Mouse (Mus musculus): ENCODE results near the gene Paxx. TPM values are rescaled to one million over a fixed set of nuclear protein-coding genes. Genes with fewer than 3 reads are reported as not detected.

The Paxx gene
- polyA plus RNA-seq, 1 experiment from 2014 or later, result 85.7 TPM

DNA sequence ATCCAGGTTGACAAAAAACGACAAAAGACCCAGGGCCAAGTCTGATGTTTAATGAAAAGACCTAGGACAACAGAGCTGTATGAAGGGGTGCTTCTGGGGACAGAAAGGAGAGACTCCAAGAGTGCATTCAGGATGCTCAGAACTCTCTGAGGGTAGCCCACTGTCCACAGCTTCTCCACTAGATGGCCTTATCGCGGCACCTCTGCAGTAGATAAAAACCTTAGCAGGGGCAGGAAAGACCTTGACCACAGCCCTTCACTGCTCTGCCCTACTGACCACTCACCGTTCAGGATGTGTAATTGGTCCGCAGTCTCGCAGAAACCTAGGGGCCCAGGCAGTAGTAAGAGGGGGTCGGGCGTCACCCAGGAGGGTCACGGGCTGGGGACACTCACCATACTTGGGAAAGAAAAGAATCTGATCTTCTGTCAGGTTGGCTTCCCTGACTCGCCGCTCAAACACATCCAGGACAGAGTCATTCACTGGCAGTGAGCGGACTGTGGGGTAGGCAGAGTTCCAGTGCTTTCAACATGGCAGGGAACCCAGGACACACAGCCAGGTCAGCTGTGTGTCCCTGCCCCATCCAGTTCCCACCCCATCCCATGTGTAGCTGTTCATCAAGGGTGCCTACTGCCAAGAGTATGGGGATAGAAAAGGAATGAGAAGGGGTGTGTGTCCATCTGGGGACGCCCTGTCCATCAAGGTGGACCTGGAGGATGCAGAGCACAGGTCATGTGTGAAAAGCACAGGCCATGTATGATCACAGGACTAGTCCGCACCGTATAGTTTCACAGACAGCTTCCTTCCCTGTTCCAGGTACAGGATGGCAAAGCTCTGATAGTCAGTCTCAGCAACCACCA is 38.0 kb upstream of the Paxx start:
- 74% methylated on average over 15 of the region's 15 CpGs for WGBS
- Histone ChIP-seq H3K36me3 (peaks cover 15% of the 10 kb centered on the region), H3K4me2 (replicated peaks) (no peak overlapping the region), H3K4me3 (replicated peaks) (no peak overlapping the region), H3K27ac (no peak overlapping the region), H3K27me3 (no peaks in the 10 kb centered on the region), H3K9ac (replicated peaks) (no peak overlapping the region), H3K4me1 (replicated peaks) (peaks cover 17% of the 10 kb centered on the region), H3K9me3 (no peaks in the 10 kb centered on the region)
- no peak for ATAC-seq

DNA sequence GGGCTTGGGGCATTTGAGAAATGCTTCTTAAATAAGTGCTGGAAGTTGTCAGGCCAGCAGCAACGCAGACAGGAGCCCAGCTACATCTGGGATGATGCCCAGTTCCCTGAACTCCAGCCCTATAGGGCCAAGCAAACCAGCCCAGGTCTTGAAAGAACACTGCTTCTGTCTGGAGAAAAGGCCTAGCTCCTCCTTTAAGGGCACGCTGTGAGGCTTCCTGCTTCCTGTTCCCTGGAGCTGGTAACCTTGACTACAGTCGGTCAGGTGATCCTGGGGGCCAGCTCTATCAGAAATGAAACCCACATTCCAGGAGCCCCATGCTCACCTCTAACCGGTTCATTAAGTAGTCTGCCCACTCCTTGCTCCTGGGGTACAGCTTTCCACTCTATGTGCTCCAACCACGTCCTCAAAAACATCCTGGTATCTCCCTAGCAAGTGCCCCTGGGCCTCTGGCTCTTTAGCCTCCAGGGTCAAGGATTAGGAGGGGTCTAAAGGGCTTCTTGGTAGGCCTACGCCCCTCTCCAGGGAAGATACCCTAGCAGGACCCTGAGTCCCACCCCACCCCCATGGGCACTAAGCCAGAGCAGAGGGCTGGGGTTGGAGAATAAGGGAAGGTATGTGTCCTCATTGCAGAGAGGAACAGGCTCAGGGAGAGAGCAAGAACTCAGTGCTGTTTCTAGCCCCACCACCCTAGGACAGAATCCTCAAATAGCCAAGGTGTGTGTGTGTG is 37.1 kb upstream of the Paxx start:
- no peaks in the 10 kb centered on the region for H3K27me3 ChIP-seq
- no peak overlapping the region for H3K4me2 ChIP-seq (replicated peaks)
- peaks cover 17% of the 10 kb centered on the region for H3K4me1 ChIP-seq (replicated peaks)
- H3K36me3 ChIP-seq, result peaks cover 6% of the 10 kb centered on the region
- WGBS, result 70% methylated on average over 6 of the region's 6 CpGs
- no peak overlapping the region for H3K27ac ChIP-seq
- H3K4me3 ChIP-seq (replicated peaks), result no peak overlapping the region
- no peak overlapping the region for H3K9ac ChIP-seq (replicated peaks)
- ATAC-seq, result no peak
- no peaks in the 10 kb centered on the region for H3K9me3 ChIP-seq

DNA sequence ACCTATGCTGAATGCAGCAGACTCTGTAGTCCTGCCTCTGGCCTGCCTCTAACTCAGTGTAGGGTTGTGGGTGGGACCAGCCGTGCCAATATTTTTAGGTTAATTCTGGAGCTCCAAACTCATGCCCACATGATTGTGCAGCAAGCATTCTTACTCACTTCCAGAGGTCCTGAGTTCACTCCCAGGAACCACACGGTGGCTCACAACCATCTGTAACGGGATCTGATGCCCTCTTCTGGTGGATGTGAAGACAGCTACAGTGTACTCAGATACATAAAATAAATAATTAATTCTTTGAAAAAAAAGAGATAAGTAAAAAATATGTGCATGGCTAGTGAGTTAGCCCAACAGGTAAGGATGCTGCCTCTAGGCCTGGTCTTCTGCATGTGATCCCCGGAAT is 35.6 kb upstream of the Paxx start:
- Histone ChIP-seq H3K9ac (replicated peaks) (no peak overlapping the region), H3K36me3 (no peaks in the 10 kb centered on the region), H3K4me1 (replicated peaks) (peaks cover 7% of the 10 kb centered on the region), H3K9me3 (no peaks in the 10 kb centered on the region), H3K4me3 (replicated peaks) (no peak overlapping the region), H3K4me2 (replicated peaks) (no peak overlapping the region), H3K27ac (no peak overlapping the region), H3K27me3 (no peaks in the 10 kb centered on the region)
- WGBS, result 47% methylated on average over 4 of the region's 4 CpGs
- no peak for ATAC-seq

DNA sequence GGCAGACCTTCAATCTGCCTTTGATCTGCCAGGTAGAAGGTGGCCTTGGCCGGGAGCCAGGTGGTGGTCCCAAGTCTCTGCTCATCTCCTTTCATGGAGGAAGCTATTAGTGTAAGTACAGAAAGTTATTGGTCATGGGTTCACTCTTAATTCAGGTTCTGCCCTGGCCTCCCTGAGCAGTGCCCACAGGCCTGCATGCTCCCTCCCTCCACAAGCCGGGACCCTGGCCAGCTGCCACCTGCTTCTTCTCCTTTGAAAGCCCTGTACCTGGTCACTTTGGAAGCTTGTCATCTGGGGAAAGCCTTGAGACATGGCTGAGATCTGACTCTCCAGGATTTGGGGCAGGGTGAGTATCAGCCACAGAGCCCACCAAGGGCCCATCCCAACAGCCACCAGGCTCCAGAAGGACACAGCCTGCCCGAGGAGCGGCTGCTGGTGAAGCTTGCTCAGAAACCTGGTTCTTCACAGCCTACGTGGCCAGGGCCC is 32.6 kb upstream of the Paxx start, which contains the start of gene Lcn12:
Gene Lcn12, minus strand, starts transcription at position 436 of the 486 bp plus-strand sequence.
- 89% methylated on average over 5 of the region's 5 CpGs for WGBS
- Histone ChIP-seq H3K27ac (no peak within 1 kb of the TSS), H3K4me3 (replicated peaks) (no peak within 1 kb of the TSS), H3K9me3 (no peaks in the 10 kb centered on the region), H3K4me2 (replicated peaks) (no peak within 1 kb of the TSS), H3K9ac (replicated peaks) (no peak within 1 kb of the TSS), H3K4me1 (replicated peaks) (no peaks in the 10 kb centered on the region), H3K36me3 (no peaks in the 10 kb centered on the region), H3K27me3 (no peaks in the 10 kb centered on the region)
- ATAC-seq, result no peak

DNA sequence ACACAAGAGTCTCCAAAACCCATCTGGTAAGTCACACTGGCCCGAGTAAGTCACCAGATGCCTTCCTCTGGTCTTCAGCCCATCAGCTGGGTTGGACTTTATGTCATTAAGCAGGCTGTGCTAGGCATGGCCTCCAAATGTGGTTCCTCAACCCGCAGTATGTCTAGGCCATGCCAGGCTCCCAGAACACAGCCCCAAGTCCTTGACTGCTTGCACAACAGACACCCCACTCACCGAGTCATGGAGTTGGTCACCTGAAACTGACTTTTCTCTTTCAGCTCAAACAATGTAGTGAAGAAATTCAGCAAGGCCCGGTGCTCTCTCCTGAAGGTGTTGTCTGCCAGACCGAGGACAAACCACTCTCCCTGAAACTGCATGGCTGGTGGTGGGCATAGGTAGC is 32.1 kb upstream of the Paxx start:
- Histone ChIP-seq H3K27ac (no peak overlapping the region), H3K9me3 (no peaks in the 10 kb centered on the region), H3K27me3 (0 out of 2 replicates have a peak, but pooled peaks cover 3% of the 10 kb centered on the region), H3K4me3 (replicated peaks) (no peak overlapping the region), H3K4me1 (replicated peaks) (no peaks in the 10 kb centered on the region), H3K4me2 (replicated peaks) (no peak overlapping the region), H3K9ac (replicated peaks) (no peak overlapping the region), H3K36me3 (no peaks in the 10 kb centered on the region)
- 81% methylated on average over 5 of the region's 5 CpGs for WGBS
- no peak for ATAC-seq

DNA sequence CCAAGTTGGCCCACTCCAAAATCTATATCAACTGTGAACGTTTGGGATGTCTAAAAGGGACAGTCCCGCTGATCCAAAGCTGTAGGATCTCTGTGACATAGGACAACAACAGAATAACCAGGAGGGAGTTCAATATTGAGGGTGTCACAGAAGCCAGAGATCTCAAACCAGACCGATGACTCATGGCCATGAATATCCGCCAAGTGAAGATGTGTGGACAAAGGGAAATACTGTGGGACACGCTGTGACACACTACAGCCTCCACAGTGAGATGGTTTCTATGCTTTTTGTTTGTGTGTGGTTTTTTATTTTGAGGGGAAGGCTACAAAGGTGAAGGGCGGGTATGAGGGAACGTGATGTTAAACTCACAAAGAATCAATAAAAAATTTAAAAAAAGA is 27.8 kb upstream of the Paxx start:
- Histone ChIP-seq H3K4me3 (replicated peaks) (no peak overlapping the region), H3K9ac (replicated peaks) (no peak overlapping the region), H3K36me3 (no peaks in the 10 kb centered on the region), H3K27ac (no peak overlapping the region), H3K27me3 (0 out of 2 replicates have a peak, but pooled peaks cover 3% of the 10 kb centered on the region), H3K4me1 (replicated peaks) (no peaks in the 10 kb centered on the region), H3K9me3 (no peaks in the 10 kb centered on the region), H3K4me2 (replicated peaks) (no peak overlapping the region)
- 84% methylated on average over 7 of the region's 7 CpGs for WGBS
- ATAC-seq, result no peak

DNA sequence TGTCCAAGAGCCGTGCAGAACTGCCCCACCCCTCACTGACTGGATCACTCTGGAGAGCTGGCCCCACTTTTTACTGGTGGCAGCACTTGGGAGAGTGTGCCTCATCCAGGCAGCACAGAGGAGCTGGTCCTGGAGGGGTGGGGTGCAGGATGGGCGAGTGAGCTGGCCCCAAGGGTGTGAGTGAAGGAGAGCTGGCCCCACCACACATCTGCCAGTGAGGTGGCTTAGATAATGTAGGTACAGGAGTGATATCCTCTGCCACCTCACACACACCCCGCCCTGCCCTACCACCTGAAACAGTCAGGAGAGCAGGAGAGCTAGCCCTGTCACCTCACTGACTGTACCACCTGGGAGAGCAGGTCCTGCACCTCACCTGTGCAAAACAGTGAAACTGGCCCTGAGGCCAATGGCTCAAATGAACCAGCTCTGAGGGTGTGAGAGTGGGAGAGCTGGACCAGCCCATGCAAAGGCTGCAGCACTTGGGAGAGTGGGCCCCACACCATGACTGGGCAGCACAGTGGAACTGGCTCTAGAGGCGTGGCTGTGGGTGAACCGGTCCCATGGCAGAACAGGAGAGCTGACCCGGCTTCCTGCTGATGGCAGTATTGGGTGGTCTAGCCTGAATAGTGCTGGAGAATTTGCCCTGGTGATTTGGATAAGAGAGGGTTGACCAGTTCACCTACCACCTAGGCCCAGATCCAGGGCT is 27.2 kb upstream of the Paxx start:
- Histone ChIP-seq H3K9me3 (no peaks in the 10 kb centered on the region), H3K27ac (no peak overlapping the region), H3K4me3 (replicated peaks) (no peak overlapping the region), H3K36me3 (no peaks in the 10 kb centered on the region), H3K4me1 (replicated peaks) (no peaks in the 10 kb centered on the region), H3K27me3 (0 out of 2 replicates have a peak, but pooled peaks cover 3% of the 10 kb centered on the region), H3K4me2 (replicated peaks) (no peak overlapping the region), H3K9ac (replicated peaks) (no peak overlapping the region)
- WGBS, result 73% methylated on average over 6 of the region's 6 CpGs
- no peak for ATAC-seq

DNA sequence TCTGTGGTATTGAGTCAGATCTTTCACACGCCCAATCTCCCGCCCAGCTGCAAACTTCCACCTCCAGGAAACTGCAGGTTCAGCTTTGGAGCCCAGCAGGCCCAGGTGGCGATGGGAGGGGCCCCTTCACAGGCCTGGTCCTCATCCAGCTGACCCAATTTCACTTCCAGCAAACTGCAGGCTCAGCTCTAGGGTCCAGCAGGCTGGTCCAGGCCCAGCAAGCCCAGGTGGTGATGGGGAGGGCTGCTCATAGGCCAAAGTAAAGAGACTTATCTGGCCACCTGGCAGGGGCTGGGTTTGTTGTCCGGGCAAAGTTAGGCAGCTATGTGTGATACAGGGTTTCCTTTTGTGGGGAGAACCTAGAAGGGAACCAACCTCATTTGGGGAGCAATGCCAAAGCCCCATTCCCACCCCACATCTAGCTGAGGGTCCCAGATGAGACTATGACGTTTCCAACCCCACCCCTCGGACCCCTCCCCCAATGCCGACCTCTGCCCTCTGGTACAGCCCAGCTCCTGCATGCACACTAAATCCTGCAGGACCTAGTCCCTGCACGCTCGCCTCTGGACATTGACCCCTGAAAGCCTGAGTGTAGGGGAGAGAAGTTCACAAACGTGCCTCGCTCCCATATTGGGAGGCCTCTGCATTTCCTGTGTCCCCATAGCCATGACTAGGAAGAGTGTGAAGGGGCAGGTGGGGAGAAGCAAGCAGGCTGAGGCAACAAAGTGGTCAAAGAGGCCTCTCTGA is 24.2 kb upstream of the Paxx start:
- no peaks in the 10 kb centered on the region for H3K4me1 ChIP-seq (replicated peaks)
- no peaks in the 10 kb centered on the region for H3K36me3 ChIP-seq
- H3K9me3 ChIP-seq, result no peaks in the 10 kb centered on the region
- H3K27me3 ChIP-seq, result 0 out of 2 replicates have a peak, but pooled peaks cover 3% of the 10 kb centered on the region
- H3K4me3 ChIP-seq (replicated peaks), result no peak overlapping the region
- 70% methylated on average over 11 of the region's 11 CpGs for WGBS
- H3K27ac ChIP-seq, result no peak overlapping the region
- no peak for ATAC-seq
- no peak overlapping the region for H3K9ac ChIP-seq (replicated peaks)
- no peak overlapping the region for H3K4me2 ChIP-seq (replicated peaks)

DNA sequence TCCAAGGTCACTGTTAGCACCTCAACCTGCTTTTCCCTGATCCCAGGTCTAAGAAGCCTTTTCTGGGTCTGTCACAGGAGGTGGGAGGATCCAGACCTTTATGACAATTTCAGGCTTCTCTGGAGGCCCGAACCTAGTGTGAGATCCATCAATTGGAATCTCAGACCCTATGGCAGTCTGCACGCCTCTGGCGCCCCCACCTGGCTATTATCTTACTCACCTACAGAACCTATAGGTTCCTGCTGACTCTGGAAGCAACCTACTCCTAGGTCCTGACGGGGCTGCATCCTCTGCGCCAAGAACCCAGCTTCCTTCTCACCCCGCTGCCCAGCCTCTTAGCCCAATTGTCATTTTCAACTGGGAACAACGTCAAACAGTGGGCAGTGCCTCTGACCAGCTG is 22.1 kb upstream of the Paxx start:
- H3K4me3 ChIP-seq (replicated peaks), result no peak overlapping the region
- WGBS, result 34% methylated on average over 7 of the region's 7 CpGs
- no peak overlapping the region for H3K27ac ChIP-seq
- no peak for ATAC-seq
- no peaks in the 10 kb centered on the region for H3K36me3 ChIP-seq
- no peaks in the 10 kb centered on the region for H3K27me3 ChIP-seq
- H3K4me2 ChIP-seq (replicated peaks), result no peak overlapping the region
- no peaks in the 10 kb centered on the region for H3K4me1 ChIP-seq (replicated peaks)
- no peaks in the 10 kb centered on the region for H3K9me3 ChIP-seq
- H3K9ac ChIP-seq (replicated peaks), result no peak overlapping the region

DNA sequence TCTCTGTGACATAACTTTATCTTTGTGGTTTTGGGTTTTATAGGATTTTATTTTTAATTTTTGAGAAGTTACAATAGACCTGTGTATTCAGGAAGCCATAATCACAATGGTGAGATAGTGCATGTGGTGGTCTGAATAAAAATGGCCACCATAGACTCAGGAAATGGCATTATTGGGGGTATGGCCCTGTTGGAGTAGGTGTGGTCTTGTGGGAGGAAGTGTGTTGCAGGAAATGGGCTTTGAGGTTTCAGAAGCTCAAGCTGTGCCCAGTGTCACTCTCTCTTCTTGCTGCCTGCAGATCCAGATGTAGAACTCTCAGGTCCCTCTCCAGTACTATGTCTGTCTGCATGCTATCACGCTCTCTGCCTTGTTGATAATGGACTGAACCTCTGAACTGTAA is 19.6 kb upstream of the Paxx start:
- Histone ChIP-seq H3K9ac (replicated peaks) (no peak overlapping the region), H3K27me3 (no peaks in the 10 kb centered on the region), H3K36me3 (no peaks in the 10 kb centered on the region), H3K4me3 (replicated peaks) (no peak overlapping the region), H3K4me2 (replicated peaks) (no peak overlapping the region), H3K27ac (no peak overlapping the region), H3K4me1 (replicated peaks) (no peaks in the 10 kb centered on the region), H3K9me3 (no peaks in the 10 kb centered on the region)
- 94% methylated on average over 1 of the region's 1 CpGs for WGBS
- no peak for ATAC-seq

DNA sequence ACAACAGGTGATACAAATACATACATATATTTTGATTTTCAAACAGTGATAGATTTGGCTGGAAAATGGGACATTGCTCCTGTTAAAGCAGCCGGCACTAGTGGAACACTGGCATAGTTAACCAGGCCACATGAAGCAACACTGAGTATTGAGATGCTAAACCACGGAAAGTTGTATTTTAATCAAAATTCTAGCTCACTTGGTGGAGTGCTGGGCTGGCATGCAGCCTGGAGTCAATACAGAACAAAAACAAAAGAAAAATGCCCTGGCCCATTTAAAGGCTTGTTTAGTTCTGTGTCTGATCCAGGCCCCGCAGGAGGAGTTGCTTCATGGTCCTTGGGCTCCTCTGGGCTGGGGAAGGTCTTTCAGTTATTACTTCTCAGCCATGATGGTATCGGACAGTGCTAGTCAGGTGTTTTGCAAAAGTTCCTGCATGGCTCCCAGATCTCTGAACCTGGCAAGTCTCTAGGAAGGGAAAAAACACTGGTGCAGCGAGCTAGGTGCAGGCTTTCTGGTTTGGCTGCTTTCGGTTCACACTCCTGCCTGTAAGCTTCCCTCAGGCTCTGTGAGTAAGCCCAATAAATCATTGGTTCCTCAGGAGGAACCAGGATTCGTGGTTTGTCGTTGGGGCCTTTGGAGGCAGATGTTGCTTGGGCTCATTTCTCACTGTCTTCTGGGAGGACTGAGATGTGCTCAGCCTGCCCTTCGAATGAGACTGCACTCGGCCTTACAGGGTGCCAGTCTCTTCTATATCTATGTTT is 18.8 kb upstream of the Paxx start:
- Histone ChIP-seq H3K9me3 (no peaks in the 10 kb centered on the region), H3K36me3 (no peaks in the 10 kb centered on the region), H3K9ac (replicated peaks) (no peak overlapping the region), H3K27me3 (no peaks in the 10 kb centered on the region), H3K4me3 (replicated peaks) (no peak overlapping the region), H3K4me1 (replicated peaks) (no peaks in the 10 kb centered on the region), H3K4me2 (replicated peaks) (no peak overlapping the region), H3K27ac (no peak overlapping the region)
- WGBS, result 78% methylated on average over 10 of the region's 10 CpGs
- no peak for ATAC-seq

Data from midbrain, embryonic 13.5 days (tissue).